Mouse (Mus musculus) left cerebral cortex, adult 2 months (tissue): ENCODE results near the gene Slc52a3. TPM values are rescaled to one million over a fixed set of nuclear protein-coding genes. Genes with fewer than 3 reads are reported as not detected.

Experiments
- DNase-seq, 2 experiments: peaks; one replicate each; pipeline ENCODE4 v3.0.0; 2021 to 2022; ENCODE audit warnings: low spot score in 2 of 2, mixed read lengths in 1 of 2; ENCODE audit errors: extremely low spot score in 1 of 2
- H3K27ac ChIP-seq: fragments of 200-600 bp; 2 replicates; pipeline ENCODE4 v1.8.1; 2022
- H3K4me3 ChIP-seq: fragments of 200-600 bp; 2 replicates; pipeline ENCODE4 v1.8.1; 2022
- CTCF ChIP-seq: fragments of 200-600 bp; IDR thresholded peaks from 2 replicates; pipeline ENCODE4 v1.8.1; 2022; ENCODE audit warnings: antibody characterized with exemption, mild to moderate bottlenecking, moderate library complexity
- intact Hi-C: fragments of 180-260 bp; cut with DNase I; formaldehyde crosslinking; loops from one replicate; pipeline ENCODE4 v1.15.1; 2025
- total RNA-seq, 2 experiments: library from RNA; stranded (reverse); gene quantifications; 2 replicates each; pipeline ENCODE4 v1.2.3; 2021

Gene Slc52a3
- total RNA-seq, 2 experiments from 2014 or later, result 2.6 to 2.9 TPM

DNA sequence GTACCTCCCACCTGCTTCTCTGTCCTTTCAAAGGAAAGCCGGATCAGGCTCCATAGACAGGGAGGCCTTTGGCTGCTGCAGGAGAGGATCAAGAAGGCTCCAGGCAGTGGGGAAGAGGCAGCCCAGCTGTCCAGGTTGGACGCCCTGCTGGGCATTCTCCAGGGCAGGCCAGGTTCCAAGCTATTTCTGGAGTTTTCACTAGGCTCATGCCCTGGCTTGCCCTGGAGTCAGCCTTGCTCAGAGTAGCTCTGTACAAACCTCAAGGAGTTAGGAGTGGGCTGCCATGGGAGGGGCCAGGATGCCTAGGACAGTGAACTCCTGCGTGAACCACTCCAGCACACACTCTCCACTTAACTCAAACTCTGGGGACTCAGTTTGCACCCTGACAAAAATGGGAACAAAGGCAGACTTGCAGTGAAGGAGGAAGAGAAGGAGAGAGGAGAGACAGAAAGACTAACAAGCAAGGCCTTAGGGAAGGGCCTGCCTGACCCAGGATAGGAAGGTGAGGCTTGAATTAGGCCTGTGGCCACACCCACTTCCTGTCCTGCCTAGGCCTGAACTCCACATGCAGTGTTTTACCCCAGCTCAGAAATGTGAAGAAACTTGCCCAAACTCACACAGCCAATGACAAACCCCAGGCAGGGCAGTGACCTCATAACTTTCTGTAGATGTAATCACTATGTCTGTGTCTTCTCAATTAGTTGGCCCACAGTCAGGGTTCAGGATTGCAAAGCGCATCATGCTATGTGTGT lies 18.4 kb upstream of the Slc52a3 start:
- no peak for DNase-seq
- no peak overlapping the region for H3K27ac ChIP-seq
- no peak overlapping the region for H3K4me3 ChIP-seq
- intact Hi-C loops, result no loop called here
- no peak for TF ChIP-seq CTCF

DNA sequence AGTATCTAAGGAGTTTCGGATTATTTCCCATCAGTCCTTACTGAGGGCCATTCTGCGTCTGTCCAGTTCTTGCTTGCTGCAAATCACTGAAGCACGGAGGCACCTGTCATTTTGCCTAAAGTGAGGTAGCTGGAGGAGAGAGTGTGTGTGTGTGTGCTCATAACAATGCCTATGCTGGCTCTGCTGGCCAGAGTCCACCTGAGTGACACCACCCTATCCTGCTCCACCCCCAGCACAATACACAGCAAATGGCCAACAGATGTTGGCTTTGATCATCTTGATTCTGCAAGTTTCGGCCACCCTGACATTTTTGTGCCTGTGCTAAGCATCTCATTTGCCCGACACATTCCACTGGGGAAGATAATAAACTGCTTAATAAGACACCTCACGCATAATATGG lies 17.8 kb upstream of the Slc52a3 start:
- no peak overlapping the region for H3K27ac ChIP-seq
- intact Hi-C loops, result no loop called here
- H3K4me3 ChIP-seq, result no peak overlapping the region
- no peak for DNase-seq
- TF ChIP-seq CTCF, result no peak

DNA sequence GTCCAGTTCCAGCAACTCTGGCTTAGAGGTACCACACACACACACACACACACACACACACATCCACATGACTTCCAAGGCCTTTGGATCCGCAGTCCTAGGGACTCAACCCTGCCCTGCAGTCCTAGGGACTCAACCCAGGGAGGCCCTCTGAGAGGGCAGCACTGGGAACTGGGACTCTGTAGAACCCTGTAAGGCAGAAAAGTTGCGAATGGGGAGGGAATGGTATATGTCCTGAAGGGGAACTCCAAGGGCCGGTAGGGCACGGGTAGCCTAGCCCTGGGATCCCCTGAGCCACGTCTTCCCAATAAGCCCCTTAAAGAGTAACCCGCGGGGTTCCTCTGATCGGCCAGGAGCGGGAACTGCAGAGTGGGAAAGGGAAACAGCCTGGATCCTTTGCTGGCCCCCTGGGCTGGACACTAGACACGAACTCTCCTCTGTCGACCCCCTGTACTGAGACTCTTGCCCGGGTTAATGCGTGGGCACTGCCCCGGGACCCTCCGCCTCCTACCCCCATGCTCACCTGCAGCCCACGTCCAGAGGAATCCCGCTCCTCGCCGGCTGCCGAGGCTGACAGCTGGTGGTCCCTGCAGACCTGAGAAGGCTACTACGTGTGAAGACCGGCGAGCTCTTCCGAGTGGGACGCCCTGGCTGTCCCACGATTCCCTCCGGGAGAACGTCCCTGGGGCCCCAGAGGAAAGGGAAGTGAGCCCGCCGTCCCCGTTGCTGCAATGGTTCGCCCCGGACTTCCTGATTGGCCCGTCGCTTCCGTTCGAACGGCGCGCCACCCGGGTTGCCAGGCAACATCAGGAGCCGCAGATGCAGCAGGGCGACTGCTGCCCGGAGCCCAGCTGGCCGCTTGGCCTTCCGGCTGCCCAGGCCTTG lies 16.6 kb upstream of the Slc52a3 start, which contains the start of gene Fam110a:
TSS of gene Fam110a (minus strand) at position 750 of the 885 bp plus-strand sequence.
- no peak; the same call in 1 of the 2 replicates for TF ChIP-seq CTCF
- intact Hi-C loops, result no loop called here

DNA sequence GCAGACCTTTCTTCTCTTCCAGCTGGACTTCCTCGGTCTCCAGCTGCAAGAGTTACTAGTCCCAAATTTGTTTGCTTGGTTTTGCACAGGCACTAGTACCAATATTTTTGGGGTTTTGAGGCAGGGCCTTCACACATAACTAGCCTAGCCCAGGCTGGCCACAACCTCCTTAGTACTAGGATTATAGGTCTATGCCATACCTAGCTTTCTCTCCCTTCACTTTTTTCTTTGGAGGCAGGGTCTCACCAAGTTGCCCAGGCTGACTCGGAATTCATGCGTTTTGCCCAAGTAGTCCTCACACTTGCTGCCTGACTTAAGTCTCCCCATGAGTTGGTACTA lies 16.0 kb upstream of the Slc52a3 start:
- DNase-seq, result no peak
- H3K27ac ChIP-seq, result peak overlapping the region; percentile 56; the same call in 1 of the 2 replicates
- peak overlapping the region; percentile 74 for H3K4me3 ChIP-seq
- intact Hi-C loops, result no loop called here
- TF ChIP-seq CTCF, result no peak

More for the DNA sequence above, 16.6 kb upstream of the Slc52a3 start, which contains the start of gene Fam110a:
- H3K27ac ChIP-seq, result peak within 1 kb of the TSS; percentile 90
- DNase-seq, result peak; percentile 90
- peak within 1 kb of the TSS; percentile 74 for H3K4me3 ChIP-seq

DNA sequence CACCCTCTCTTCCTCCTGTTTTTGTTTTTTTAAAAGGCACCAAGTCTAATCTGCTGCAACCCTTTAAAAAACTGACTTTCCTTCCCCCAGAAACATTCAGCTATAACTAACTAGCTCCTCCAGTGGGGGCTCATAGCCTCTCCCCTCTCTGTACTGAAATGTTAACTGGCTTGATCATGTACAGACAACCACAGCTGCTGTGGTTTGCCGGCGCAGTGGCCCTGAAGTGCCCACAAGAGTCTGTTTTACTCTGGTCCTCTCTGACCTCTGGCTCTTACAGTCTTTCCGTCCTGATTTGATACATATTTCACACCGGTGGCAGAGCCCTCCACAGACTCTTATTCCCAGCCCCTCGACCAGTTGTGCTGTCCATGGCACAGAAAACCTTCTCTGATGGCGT lies 15.0 kb upstream of the Slc52a3 start:
- TF ChIP-seq CTCF, result no peak
- DNase-seq, result no peak
- no peak overlapping the region for H3K27ac ChIP-seq
- intact Hi-C loops, result no loop called here
- H3K4me3 ChIP-seq, result no peak overlapping the region

DNA sequence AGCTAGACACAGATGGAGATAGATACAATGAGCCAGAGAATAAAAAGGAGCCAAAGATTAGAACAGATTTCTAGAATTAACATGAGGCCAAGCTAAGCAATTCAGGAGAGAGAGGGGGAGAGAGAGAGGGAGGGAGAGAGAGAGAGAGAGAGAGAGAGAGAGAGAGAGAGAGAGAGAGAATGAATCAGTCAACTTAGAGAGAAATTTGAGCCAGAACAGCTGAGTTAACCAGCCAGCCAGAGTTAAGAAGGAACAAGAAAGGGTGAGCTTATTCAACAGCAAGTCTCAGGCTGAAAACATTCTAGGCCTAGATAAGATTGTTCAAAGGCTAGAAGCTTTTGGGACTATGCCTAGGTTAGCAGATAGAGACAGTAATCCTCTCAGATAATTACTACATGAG lies 13.8 kb upstream of the Slc52a3 start:
- H3K27ac ChIP-seq, result no peak overlapping the region
- no peak for DNase-seq
- H3K4me3 ChIP-seq, result no peak overlapping the region
- intact Hi-C loops, result no loop called here
- TF ChIP-seq CTCF, result no peak

DNA sequence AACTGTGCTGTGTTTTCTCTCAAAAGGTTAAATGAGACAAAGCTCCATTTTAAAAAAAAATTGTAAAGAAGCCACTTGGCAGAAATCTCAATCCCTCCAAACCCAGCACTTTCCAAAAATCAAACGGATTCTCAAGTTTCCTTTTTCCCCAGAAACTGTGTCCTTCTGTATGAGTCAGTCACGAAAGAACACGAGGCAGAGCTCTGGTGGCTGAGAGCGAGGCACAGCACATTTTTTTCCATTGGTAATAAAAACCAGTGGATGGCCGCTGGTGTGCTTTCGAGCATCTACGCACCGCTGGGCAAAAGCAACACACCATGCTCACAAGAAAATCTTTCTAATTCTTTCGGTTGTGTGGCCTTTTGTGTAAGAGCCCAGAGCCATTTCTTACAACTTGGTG lies 12.3 kb upstream of the Slc52a3 start:
- Histone ChIP-seq H3K27ac (no peak overlapping the region), H3K4me3 (no peak overlapping the region)
- no peak for TF ChIP-seq CTCF
- no peak for DNase-seq
- intact Hi-C loops, result no loop called here

DNA sequence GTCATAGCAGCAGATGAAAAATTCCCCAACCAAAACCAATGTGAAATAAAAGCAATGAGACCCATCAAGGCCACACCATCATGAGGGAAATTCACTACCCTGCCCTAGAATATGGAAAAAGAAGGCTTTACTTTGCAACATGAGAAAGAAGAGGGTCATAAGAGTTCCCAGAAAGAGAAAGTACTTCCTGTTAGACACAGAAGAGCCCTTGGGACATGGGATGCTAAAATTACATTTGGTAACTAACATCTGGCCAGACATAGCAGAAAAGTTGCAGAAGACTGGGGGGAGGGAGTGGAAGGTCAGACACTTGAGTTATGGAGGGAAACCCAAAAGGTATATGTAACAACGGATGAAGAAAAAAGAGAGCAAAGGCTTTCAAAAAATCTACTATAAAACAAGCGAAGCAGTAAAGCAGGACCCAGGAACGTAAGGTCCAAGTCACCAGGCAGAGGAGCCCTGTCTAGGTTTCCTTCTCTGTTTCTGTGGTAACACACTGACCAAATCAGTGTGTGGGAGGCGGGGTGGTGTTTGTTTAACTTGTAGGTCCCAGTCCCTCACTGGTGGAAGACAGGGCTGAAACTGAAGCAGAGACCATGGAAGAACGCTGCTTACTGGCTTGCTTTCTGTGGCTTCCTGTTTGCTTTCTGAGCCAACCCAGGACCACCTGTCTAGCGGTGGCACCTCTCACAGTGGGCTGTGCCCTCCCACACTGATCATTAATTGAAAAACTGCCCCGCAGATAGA lies 10.7 kb upstream of the Slc52a3 start:
- Histone ChIP-seq H3K4me3 (no peak overlapping the region), H3K27ac (no peak overlapping the region)
- intact Hi-C loops, result loop anchor here (5.0 kb wide), 1 partner anchor 1102 kb away; no protein-coding TSS in a partner anchor
- no peak for DNase-seq
- no peak for TF ChIP-seq CTCF

DNA sequence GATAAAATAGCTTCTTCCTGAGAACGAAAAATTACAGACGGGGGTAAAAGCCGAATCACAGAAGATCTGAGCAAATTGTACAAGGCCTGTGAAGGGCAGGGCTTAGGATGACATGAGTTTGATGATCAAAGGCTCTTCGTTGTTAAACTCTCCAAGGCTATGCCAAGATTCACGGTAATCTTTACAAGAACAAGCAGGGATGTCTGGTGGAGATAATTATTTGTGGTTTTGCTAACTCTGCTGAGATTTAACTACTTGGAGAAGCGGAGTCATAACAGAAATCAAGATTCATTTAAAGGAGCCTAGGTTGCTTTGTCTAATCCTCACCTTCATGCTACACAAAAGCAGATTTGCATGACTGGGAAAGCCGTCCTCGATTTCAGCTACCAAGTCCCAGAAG lies 9.4 kb upstream of the Slc52a3 start:
- no peak overlapping the region for H3K27ac ChIP-seq
- no peak overlapping the region for H3K4me3 ChIP-seq
- DNase-seq, result no peak
- intact Hi-C loops, result loop anchor here (5.0 kb wide), 1 partner anchor 1100 kb away; no protein-coding TSS in a partner anchor
- no peak for TF ChIP-seq CTCF

DNA sequence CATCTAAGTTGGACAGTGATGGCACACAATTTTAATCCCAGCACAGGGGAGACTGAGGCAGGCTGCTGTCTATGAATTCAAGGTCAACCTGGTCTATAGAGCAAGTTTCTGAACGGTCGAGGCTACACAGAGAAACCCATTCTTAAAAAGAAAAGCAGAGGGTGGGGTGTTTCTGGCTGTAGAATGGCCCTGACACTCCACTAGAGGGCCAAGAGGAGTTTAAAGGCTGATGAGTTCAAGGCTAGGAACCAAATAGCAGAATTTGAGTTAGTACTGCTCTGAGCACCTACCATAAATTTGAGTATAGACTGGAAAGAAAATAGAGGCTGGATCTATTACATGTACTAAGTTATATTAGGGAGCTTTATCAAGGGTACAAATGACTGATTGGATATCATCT lies 7.3 kb upstream of the Slc52a3 start:
- DNase-seq, result no peak
- H3K4me3 ChIP-seq, result no peak overlapping the region
- intact Hi-C loops, result loop anchor here (5.0 kb wide), 1 partner anchor 1098 kb away; no protein-coding TSS in a partner anchor
- peak; percentile 2; the same call in 1 of the 2 replicates for TF ChIP-seq CTCF
- no peak overlapping the region for H3K27ac ChIP-seq

DNA sequence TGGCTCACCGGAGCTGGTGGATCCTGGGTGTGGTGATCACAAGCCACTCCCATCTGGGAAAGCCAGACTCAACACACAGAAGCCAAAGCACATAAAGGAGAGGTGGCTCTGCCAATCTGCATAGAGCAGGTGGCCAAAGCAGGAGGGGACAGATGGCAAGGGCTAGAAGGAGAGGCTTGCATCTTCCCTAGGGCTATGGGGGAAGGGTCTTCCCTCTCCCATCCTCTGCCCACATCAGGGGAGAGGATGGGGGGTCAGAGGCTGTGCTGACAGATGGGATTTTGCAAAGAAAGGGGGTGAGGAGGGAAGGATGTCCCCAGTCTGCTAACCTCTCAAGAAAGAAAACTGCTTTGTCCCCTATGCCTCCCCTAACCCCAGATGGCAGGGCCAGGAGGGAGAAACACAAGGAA lies 5.3 kb upstream of the Slc52a3 start:
- intact Hi-C loops, result loop anchor here (5.0 kb wide), 1 partner anchor 249 kb away; the partner anchor contains the start of gene Psmf1

More for the DNA sequence above, 5.3 kb upstream of the Slc52a3 start:
- no peak for TF ChIP-seq CTCF
- no peak overlapping the region for H3K4me3 ChIP-seq
- DNase-seq, result no peak
- H3K27ac ChIP-seq, result no peak overlapping the region
